Mouse (Mus musculus) right cerebral cortex, postnatal 14 days (tissue): ENCODE measurements around the gene Fanca.
"Not testable (repeated sequence)": the region's sequence is repeated elsewhere in the genome, so short reads cannot be mapped to it uniquely, and the experiment has no call there.

Experiments
- DNase-seq: peaks from one replicate; pipeline ENCODE4 v3.0.0; 2022

Fanca gene

GRCm38 (mm10) chr8:123267926-123268656 lies 50.3 kb downstream of the Fanca start:
- no peak for DNase-seq

GRCm38 (mm10) chr8:123257593-123257992 lies 60.8 kb downstream of the Fanca start:
- not testable (repeated sequence) for DNase-seq

DNA sequence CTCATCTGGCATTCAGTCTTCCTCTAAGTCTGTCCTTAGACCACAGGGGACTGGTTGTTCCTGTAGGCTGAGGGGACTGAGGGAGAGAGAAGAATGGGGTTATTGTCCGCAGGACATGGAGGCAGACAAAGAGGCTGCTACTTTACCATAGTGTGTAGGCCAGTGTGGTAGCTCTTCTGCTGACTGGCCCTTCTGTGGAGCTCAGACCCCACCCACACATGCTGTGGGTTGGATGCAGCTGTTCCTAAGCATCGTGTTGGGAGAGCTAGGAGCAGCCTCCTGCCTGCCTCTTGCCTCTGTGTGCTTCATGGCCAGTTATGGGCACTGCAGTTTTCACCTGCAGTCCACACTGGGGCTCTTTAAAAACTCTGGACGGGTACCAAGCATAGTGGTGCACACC lies 61.3 kb downstream of the Fanca start:
- DNase-seq, result no peak

- DNase-seq, result no peak
These were observed 63.2 kb downstream of the Fanca start for GRCm38 (mm10) chr8:123255170-123255569.

- DNase-seq, result peak; percentile 88
These were observed 64.1 kb downstream of the Fanca start, which contains the start of the genes Zfp276 and Vps9d1 for GRCm38 (mm10) chr8:123254099-123254885. Gene Zfp276, plus strand, starts transcription at chr8:123254195. Gene Vps9d1, minus strand, starts transcription at chr8:123254348.

DNA sequence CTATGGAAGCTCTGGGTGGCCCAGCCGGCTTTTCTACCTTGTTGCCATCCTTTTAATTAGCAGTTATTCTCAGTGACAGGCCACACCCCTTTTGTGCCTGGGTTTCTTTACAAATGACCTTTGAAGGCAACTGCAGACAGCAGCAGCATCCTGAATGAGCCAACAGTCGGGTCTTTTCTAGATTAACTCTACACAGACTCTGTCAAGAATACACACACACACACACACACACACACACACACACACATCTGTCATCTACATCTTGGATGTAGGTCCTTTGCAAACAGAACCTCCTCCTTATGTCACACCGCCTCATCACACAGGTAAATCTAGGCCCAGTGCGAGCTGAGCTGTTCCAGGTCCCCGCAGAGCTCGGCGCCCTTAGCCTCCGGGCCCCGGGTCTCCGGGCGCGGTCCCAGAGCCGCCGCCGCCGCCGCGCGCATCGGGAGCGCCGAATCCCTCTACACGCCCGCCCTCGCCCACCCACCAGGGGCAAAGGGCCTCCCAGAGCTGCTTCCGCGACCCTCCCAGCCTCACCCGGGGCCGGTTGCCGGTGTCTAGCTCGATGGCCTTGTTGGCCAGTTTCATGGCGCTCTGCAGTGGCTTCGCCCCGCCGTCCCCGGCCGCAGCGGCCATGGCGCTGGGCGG lies 64.8 kb downstream of the Fanca start:
- DNase-seq, result no peak

DNA sequence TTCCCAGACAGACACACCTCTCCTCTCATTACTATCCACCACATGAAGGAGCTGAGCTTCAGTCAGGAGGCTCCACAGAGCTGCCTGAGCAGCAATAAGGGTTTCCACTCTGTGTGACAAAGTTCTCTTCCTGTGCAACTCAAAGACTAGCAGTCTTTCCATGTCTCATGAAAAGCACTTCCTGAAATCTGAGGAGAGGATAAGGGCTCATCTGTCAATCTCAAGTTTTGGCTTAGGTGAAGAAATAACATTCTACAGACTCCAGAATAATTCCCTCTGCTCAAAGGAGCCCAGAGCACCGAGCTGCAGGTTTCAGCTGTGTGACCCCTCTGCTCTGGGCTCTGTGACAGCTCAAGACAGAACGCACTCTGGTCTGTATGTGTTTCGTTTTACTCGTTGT lies 65.5 kb downstream of the Fanca start:
- DNase-seq, result no peak

DNA sequence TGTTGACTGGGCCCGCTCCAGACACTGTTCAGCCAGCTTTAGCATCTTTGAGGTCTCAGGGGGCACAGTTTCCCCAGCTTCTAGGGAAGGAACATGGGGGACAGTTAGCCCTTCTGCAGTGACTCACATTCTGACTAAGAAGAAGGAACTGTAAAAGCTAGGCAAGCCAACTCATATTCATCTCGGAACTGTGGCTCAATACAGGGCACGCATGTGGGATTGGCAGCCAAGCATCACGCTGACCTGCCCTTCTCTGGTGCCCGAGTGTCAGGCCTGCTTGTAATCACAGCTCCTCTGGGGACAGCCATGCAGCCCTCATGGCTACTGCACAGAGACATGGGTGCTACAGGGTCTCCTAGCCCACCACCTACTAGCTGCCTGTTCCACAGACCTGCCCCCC lies 67.4 kb downstream of the Fanca start:
- DNase-seq, result no peak

DNA sequence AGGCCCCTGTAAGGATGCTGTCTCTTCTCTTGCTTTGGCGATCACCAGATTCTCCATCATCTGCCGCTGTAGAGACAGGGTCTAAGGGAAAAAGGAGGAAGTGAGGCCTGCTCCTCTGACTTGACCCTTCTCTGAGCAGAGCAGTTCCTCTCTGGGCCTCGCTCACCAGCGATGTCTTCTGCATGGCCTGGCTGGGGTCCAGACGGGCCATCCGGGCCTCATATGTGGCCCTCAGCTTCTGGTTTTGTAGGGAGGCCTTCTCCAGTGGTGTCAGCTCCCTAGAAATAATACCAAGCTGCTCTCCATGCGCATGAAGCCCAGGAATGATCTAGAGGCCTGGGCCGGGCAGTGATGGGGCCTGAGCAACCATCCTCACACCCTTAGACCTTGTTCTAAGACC lies 69.8 kb downstream of the Fanca start:
- DNase-seq, result no peak

DNA sequence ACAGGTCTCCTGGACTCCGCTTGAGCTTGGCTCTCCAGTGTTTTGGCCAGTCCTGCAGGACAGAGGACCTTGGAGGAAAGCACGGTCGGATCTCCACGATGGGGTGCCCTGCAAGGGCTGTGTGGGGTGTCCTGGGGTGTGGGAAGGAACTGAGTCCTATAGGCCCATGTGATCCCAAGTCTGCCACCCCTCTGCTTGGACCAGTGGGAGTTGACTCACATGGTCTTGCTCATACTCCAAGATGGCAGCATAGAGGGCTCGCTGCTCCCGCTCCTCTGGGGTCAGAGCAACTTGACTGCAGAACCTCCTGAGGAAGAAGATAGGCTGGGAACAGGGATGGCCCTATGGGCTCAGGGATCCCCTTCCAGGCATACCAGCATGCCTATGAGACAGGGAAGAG lies 70.6 kb downstream of the Fanca start:
- DNase-seq, result no peak

DNA sequence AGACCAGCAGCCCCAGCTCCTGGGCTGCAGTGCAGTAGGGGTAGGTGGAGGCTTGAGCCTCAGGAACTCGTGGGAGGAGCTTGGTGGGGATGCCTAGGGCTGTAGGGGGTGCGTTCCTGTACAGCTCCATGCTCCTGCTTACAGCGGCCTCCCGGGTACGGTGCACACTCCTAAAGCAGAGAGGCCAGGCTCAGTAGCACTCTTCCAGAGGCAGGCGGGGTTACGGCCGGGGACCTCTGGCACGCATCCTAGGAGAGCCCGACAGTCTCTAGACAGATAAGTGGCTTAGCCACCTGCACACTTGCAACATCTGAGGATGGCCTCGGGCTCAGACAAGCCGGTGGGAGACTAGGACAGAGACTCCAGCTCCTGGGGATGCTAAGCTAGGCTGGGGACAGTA lies 72.8 kb downstream of the Fanca start:
- DNase-seq, result no peak

- no peak for DNase-seq
These were observed 74.0 kb downstream of the Fanca start for GRCm38 (mm10) chr8:123244382-123244781.

DNA sequence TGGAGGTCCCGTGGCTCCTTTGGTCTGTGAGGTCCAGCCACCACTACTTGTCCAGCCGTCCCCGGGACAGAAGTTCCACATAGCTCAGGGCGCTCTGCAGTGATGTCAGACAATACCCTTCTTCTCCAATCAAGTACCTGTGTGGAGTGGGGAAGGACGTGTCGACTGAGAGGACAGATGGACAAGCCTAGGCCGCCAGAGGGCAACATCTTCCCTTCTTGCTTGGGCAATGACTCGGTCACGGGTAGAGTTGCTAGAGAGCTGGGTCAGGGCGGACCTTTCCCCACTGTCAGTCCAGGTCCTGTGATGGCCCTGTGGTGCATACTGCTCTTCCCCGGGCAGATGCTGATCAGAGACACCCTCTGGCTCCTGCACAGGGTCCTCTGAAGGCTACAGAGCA lies 75.3 kb downstream of the Fanca start:
- no peak for DNase-seq

DNA sequence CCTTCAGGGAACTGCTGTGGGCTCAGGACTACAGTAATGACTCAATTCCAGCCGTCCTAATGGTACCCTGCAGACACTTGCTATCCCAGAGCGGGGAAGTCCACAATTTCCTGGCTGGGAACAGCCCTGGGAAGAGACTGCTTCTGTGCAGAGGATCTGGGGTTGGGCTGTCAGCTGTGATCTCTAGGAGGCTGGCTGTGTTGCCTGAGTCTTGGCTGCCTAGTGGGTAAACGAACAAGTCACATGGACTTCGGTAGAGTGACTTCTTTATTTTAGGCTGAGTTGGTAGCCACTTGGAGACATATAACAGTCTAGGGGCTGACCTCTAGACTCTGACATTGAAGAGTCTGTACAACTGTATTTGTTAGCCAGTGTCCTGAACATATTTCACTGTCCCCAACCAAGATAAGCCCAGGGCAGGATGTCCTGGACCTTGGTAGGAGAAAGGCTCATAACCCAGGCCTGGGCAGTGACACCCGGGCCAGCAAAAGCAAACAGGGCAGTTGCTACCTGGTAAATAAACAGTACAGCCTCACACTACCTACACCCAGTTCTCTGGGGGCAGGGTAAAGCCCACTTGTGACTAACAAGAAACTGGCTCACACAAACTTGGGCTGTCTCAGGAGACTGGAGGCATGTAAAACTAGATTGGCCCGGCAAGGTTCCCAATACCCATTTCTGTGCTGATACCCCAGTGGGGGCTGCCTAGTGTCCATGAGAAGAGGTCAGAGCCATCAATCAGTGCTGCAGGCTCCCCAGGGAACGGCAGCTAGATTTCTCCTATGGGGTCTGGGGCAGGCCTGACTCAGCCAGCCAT lies 76.1 kb downstream of the Fanca start:
- DNase-seq, result no peak

DNA sequence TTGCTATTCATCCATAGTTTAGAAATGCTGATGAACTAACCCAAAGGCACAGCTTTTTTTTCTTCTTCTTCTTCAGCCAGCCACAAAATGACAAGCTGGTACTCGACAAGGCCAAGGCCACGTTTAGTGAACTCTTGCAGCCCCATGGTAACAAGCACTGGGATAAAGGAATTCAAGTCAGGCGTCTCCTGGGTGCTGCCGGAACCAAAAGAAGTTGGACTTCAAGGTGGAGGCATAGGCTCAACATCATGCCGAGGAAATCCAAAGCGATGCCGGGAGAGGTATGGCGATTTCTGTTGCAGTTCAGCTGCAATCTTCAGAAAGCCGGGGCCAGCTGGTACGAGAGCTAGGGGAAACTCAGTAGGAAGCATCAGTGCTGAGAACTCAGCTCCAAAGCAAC lies 79.0 kb downstream of the Fanca start:
- no peak for DNase-seq

DNA sequence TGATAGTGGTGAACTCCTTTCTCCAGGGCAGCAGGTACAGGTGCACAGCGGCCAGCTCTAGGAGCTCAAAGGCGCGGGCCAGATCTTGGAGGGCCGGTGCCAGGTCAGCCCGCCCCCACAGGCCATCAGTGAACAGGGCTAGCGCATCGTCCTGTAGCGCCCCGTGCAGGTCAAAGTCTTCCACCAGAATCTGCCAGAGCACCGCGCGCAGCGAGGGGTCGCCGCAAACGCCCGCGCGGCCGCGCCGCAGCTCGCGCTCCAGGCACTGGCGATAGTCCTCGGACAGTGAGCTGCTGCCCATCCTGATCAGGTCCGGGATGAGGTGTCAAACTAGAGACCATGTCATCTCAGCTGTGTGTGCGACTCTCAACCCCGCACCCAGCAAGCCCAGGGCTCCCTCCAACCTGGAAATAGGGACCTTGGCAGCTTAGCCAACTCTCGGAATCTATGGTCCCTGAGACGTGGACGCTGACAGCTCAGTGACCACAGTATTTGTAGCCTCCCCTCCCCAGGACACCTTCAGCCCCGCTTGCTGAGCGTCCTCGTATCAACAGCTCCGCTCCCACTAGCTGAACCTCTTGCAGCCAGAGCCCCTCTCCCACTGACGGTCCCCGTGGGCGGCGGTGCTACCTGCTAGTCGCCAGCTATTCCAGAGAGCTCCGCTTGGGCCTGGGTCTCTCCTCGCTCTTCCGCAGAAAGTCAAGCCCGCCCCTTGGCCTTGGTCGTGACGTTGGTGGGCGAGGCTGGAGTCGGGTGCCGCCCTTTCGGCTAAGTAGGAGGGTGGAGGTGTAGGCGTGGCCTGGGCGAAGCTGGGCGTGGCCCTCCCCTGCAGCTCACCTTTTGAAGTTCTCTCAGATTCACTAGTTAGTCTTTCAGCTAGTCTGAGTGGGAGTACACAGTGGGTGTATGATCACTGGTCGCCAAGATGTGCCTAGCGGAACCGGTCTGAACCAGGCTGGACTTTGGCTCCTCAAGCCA lies 82.6 kb downstream of the Fanca start, which contains the start of gene Spata2l:
Gene Spata2l, minus strand, starts transcription at position 714 of the 978 bp plus-strand sequence.
- DNase-seq, result peak; percentile 83

DNA sequence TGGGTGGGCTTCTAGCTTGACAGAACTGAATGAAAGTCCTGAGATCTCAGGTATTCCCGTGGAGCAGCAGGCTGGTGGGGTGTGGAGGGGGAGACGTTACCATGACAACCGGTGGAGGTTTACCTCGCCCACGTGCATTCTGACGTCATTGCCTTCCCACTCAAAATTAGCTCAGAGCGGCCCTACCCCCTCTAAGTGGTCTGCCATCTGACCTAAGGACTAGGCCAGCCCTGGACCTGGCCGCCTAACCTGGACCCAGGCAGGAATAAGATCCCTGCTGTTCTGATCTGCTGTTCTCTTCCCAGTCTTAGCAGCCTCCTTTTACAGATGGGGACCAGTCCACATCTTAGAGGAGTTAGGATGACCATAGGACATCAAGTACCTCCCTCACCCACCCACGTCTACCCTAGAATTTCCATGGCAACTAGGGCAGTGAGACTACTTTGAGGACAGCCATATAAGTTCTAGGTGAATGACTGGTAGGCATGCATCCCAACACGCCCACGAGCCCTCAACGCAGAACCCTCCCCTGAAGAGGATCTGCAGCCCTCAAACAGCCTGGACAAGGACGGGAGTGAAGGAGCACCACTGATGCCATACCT lies 83.4 kb downstream of the Fanca start:
- DNase-seq, result peak; percentile 76

DNA sequence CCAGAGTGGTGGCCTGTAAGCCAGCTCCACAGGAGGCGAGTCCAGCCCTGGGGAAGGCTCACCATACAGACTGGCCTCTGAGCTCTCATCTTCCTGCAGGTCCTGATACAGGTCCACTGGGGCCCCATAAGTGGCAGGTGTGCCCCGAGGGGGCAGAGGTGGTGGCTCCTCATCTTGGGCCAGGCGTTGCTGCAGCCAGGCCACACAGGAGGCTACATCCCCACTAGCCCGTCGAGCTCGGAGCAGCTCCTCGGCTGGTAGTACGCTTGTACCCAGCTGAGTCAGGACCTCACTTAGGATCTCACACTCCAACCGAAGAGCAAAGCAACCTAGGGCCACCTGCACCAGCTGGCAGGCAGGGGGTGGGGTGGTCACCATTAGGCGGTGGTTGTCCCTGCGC lies 84.6 kb downstream of the Fanca start:
- DNase-seq, result no peak

DNA sequence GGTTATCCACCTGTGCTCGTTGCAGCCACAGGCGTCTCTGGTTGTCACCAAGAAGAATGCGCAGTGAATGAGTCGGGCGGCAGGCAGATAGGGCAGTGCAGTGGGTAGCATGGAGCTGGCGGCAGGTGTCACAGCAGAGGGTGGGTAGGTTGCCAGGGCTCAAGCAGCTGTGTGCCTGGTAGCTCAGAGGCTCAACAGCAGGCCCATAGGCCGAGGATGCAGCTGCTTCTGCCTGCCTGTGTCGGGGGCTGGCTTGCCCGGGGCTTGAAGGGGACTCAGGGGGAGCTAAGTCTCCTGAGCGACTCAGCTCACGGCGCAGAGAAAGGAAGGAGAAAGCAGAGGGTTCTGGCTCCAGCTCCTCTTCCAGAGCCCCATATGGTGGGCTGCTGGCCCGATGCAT lies 85.1 kb downstream of the Fanca start:
- DNase-seq, result no peak

- DNase-seq, result no peak
These were observed 85.8 kb downstream of the Fanca start for GRCm38 (mm10) chr8:123232553-123232952.

DNA sequence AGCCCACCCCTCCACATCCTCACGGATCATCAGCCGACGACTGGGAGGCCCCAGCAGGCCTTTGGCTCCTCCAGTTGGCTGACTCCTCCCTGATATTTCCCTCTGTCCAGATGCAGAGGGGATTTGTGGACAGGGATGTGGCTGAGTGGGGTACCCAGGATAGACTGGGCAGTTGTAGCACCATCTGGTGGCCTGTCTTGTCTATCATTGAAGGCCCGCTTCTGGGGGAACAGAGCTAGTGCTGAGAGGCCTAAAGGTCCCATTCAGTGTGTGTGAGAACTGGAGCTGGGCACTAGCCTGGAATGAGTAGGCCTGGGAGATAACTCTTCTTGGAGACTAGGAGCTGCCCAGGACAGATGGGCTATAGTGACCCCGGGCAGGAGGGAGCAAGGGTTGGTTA lies 86.6 kb downstream of the Fanca start:
- no peak for DNase-seq
